Mouse (Mus musculus): ENCODE measurements at regions not wholly inside any gene's neighbourhood (a gene's known extent, or its start where the extent isn't known, plus 50 kb on each side); places are given as distances from the start of the nearest gene placed in this dataset.
"Not testable (repeated sequence)": the region's sequence is repeated elsewhere in the genome, so short reads cannot be mapped to it uniquely, and the experiment has no call there.

GRCm38 (mm10) chr11:29628476-29628875, 64.3 kb upstream of the Rtn4 start:
- no peak for DNase-seq

GRCm38 (mm10) chr11:29632486-29632885, 60.3 kb upstream of the Rtn4 start:
- DNase-seq: no peak

- DNase-seq: not testable (repeated sequence)
Observed at GRCm38 (mm10) chr11:29633288-29633687, 59.5 kb upstream of the Rtn4 start.

GRCm38 (mm10) chr11:29636759-29637200, 56.0 kb upstream of the Rtn4 start:
- no peak for DNase-seq

GRCm38 (mm10) chr11:29638093-29638669, 54.6 kb upstream of the Rtn4 start:
- no peak for DNase-seq

GRCm38 (mm10) chr11:29638861-29639260, 53.9 kb upstream of the Rtn4 start:
- peak in 1 of 2 experiments; percentile 2 for DNase-seq

Data from kidney, postnatal 25 days (tissue).